Mouse (Mus musculus): ENCODE measurements around the gene Trmt10c. TPM values are rescaled to one million over a fixed set of nuclear protein-coding genes. Genes with fewer than 3 reads are reported as not detected.
"Not testable (repeated sequence)": the region's sequence is repeated elsewhere in the genome, so short reads cannot be mapped to it uniquely, and the experiment has no call there.

Gene Trmt10c
- polyA plus RNA-seq (2012; rRNA removed), result 6.6 and 7.0 TPM in 2 replicates

GRCm38 (mm10) chr16:56037138-56038010 lies at the start of gene Trmt10c:
TSS of gene Trmt10c (minus strand) at chr16:56037819.
- peak; percentile 77 to 94 for DNase-seq (ENCODE audit: extremely low spot score in 1 of 2, low spot score in 1 of 2)

GRCm38 (mm10) chr16:56086336-56086735 lies 48.7 kb upstream of the Trmt10c start:
- no peak for DNase-seq (ENCODE audit: extremely low spot score in 1 of 2, low spot score in 1 of 2)

GRCm38 (mm10) chr16:56081691-56082090 lies 44.1 kb upstream of the Trmt10c start:
- DNase-seq (ENCODE audit: extremely low spot score in 1 of 2, low spot score in 1 of 2), result no peak

GRCm38 (mm10) chr16:56079419-56079818 lies 41.8 kb upstream of the Trmt10c start:
- no peak for DNase-seq (ENCODE audit: extremely low spot score in 1 of 2, low spot score in 1 of 2)

GRCm38 (mm10) chr16:56076121-56076869 lies 38.7 kb upstream of the Trmt10c start:
- no peak for DNase-seq (ENCODE audit: extremely low spot score in 1 of 2, low spot score in 1 of 2)

- DNase-seq (ENCODE audit: extremely low spot score in 1 of 2, low spot score in 1 of 2), result peak; percentile 62 to 85
Observed at GRCm38 (mm10) chr16:56075222-56076111, 37.8 kb upstream of the Trmt10c start.

- DNase-seq (ENCODE audit: extremely low spot score in 1 of 2, low spot score in 1 of 2), result peak in 1 of 2 experiments; percentile 12
Observed at GRCm38 (mm10) chr16:56074565-56074964, 36.9 kb upstream of the Trmt10c start.

GRCm38 (mm10) chr16:56074122-56074521 lies 36.5 kb upstream of the Trmt10c start:
- no peak for DNase-seq (ENCODE audit: extremely low spot score in 1 of 2, low spot score in 1 of 2)

GRCm38 (mm10) chr16:56073150-56073549 lies 35.5 kb upstream of the Trmt10c start:
- not testable (repeated sequence) for DNase-seq (ENCODE audit: extremely low spot score in 1 of 2, low spot score in 1 of 2)

GRCm38 (mm10) chr16:56072533-56072932 lies 34.9 kb upstream of the Trmt10c start:
- no peak for DNase-seq (ENCODE audit: extremely low spot score in 1 of 2, low spot score in 1 of 2)

GRCm38 (mm10) chr16:56071317-56072232 lies 34.0 kb upstream of the Trmt10c start:
- no peak for DNase-seq (ENCODE audit: extremely low spot score in 1 of 2, low spot score in 1 of 2)

GRCm38 (mm10) chr16:56068523-56069070 lies 31.0 kb upstream of the Trmt10c start:
- DNase-seq (ENCODE audit: extremely low spot score in 1 of 2, low spot score in 1 of 2), result no peak

GRCm38 (mm10) chr16:56066113-56066512 lies 28.5 kb upstream of the Trmt10c start:
- no peak for DNase-seq (ENCODE audit: extremely low spot score in 1 of 2, low spot score in 1 of 2)

- DNase-seq (ENCODE audit: extremely low spot score in 1 of 2, low spot score in 1 of 2), result peak; percentile 43 to 74
Observed at GRCm38 (mm10) chr16:56064334-56064990, 26.8 kb upstream of the Trmt10c start.

GRCm38 (mm10) chr16:56062981-56063380 lies 25.4 kb upstream of the Trmt10c start:
- DNase-seq (ENCODE audit: extremely low spot score in 1 of 2, low spot score in 1 of 2), result no peak

GRCm38 (mm10) chr16:56061995-56062594 lies 24.5 kb upstream of the Trmt10c start:
- no peak for DNase-seq (ENCODE audit: extremely low spot score in 1 of 2, low spot score in 1 of 2)

GRCm38 (mm10) chr16:56058151-56058550 lies 20.5 kb upstream of the Trmt10c start:
- no peak for DNase-seq (ENCODE audit: extremely low spot score in 1 of 2, low spot score in 1 of 2)

GRCm38 (mm10) chr16:56056944-56057590 lies 19.4 kb upstream of the Trmt10c start:
- no peak for DNase-seq (ENCODE audit: extremely low spot score in 1 of 2, low spot score in 1 of 2)

Measured in frontal cortex, adult 2 months (tissue).